Mouse (Mus musculus) cortical plate, adult 2 months (tissue): ENCODE measurements around the gene Tnn.

Experiments
- CTCF ChIP-seq: fragments of 200-500 bp; IDR thresholded peaks from 2 replicates; pipeline ENCODE4 v1.5.1; 2011; ENCODE audit warnings: mild to moderate bottlenecking, control low read depth, low read length; ENCODE audit not compliant: insufficient read depth; ENCODE audit errors: extremely low read depth
- POLR2A ChIP-seq: fragments of 200-500 bp; IDR thresholded peaks from 2 replicates; pipeline ENCODE4 v1.6.1; 2011; ENCODE audit warnings: mild to moderate bottlenecking, low read length, control low read depth; ENCODE audit not compliant: insufficient read depth; ENCODE audit errors: extremely low read depth

GRCm38 (mm10) chr1:160044237-160045021 is 109.0 kb downstream of the Tnn start, which contains the start of gene 4930523C07Rik:
- no peak for TF ChIP-seq CTCF
- no peak for TF ChIP-seq POLR2A
